Mouse (Mus musculus) layer of hippocampus, adult 2 months (tissue): ENCODE results near the gene Amot. TPM values are rescaled to one million over a fixed set of nuclear protein-coding genes. Genes with fewer than 3 reads are reported as not detected.

Experiments
- DNase-seq, 2 experiments: peaks; one replicate each; pipeline ENCODE4 v3.0.0; 2022; ENCODE audit warnings: low spot score in 2 of 2
- H3K27ac ChIP-seq: fragments of 200-600 bp; 2 replicates; pipeline ENCODE4 v1.8.1; 2022
- H3K4me3 ChIP-seq: fragments of 200-600 bp; 2 replicates; pipeline ENCODE4 v1.8.1; 2022; ENCODE audit warnings: mild to moderate bottlenecking
- CTCF ChIP-seq: fragments of 200-600 bp; conservative IDR thresholded peaks from 2 replicates; pipeline ENCODE4 v1.8.1; 2022; ENCODE audit warnings: antibody characterized with exemption, mild to moderate bottlenecking, moderate library complexity
- total RNA-seq, 2 experiments: library from RNA; stranded (reverse); gene quantifications; 2 replicates each; pipeline ENCODE4 v1.2.3; 2021

Gene Amot
- total RNA-seq, 2 experiments from 2014 or later: 26.7 to 31.9 TPM

DNA sequence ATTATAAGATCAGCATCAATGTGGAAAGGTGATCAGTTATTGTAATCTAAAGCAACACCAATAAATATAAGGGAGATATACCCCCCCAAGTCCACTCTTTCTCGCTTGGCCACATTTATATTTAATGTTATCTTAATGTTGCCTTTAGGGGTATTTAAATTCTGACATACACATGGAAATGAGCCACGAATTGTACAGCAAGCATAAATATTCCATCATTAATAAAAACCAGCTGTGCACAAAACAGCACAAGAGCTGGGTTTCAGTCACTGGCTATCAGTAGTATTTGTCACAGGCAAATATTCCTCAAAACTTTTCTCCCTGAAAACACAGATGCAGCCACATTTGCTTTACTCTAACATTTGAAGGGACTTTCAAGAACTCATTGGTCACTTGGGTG lies 5.9 kb downstream of the Amot start:
- TF ChIP-seq CTCF: no peak
- H3K27ac ChIP-seq: no peak overlapping the region

DNA sequence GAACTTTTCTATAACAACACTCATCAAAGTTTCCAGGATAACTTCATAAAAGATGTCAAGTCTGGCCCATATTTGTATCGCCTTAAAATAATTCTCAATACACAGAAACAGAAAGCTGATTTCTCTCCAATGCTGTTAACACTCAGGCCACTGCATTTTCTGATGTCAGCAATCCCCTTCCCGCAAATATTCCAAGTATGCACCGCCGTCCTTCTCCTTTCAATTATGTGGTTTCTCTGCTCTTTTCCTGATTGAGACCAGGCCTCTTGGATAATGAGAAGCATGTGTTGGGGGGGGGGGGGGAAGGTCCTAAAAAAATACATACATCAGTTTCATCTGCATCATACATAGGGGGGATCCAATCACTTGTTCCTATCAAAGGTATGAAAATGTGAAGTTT lies 6.3 kb downstream of the Amot start:
- no peak overlapping the region for H3K27ac ChIP-seq
- DNase-seq: no peak
- TF ChIP-seq CTCF: no peak
- H3K4me3 ChIP-seq: no peak overlapping the region

More for the DNA sequence above, 5.9 kb downstream of the Amot start:
- no peak overlapping the region for H3K4me3 ChIP-seq
- no peak for DNase-seq

DNA sequence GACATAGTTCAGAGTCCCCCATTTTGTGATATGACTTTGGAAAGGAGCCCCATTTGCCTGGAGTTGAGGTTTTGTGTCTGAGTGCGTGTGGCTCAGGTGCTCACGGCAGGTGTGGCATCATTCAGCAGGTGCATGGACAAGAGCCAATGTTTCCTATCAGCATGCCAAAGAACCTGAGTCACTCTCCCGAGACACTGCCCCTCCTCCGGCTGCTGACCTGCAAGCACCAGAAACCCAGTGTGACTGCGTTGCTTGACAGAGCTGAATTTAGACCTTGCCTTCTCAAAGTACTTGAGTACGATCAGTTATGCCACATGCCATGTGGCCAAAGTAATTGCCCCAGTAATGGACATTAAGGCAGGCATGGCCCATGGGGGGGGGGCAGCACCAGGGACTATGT lies 7.5 kb downstream of the Amot start:
- DNase-seq: no peak
- TF ChIP-seq CTCF: no peak
- H3K4me3 ChIP-seq: no peak overlapping the region
- H3K27ac ChIP-seq: no peak overlapping the region

DNA sequence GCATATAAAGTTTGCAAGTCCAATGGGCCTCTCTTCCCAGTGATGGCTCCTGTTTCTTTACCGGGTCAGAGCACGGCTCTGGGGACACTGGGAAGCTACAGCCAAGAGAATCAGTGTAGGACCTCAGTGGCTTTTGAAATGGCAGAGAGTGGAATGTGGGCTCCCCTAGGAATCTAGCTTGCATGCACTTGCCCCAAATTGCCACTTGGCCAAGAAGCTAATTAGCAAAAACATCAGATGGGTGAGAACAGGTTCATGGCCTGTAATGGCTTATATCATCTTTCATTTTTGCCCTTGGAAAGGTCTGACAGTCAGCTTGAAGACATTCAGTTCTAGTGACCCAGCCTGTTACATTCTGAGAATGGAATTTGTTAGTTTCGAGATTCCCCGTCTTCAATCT lies 9.6 kb downstream of the Amot start:
- H3K27ac ChIP-seq: no peak overlapping the region
- no peak for TF ChIP-seq CTCF
- no peak for DNase-seq
- no peak overlapping the region for H3K4me3 ChIP-seq

DNA sequence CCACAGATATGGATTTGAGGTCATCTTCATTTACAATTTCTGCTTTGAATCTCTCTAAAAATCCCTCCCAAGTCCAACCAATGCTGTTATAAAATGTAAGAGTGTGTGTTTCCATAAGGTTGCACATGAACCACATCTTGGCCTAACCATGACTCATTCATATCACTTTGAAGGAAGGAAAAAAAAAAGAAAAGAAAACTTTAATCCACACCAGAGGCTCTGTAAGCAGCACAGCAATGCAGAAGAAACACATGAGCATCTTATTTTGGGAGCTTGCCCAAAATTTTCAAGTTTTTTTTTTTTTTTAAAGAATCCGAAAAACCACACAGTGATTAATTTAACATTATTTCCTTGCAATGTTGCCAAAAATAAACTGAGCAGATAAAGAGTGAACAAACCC lies 14.2 kb downstream of the Amot start:
- no peak overlapping the region for H3K27ac ChIP-seq
- no peak for TF ChIP-seq CTCF
- no peak for DNase-seq
- no peak overlapping the region for H3K4me3 ChIP-seq

DNA sequence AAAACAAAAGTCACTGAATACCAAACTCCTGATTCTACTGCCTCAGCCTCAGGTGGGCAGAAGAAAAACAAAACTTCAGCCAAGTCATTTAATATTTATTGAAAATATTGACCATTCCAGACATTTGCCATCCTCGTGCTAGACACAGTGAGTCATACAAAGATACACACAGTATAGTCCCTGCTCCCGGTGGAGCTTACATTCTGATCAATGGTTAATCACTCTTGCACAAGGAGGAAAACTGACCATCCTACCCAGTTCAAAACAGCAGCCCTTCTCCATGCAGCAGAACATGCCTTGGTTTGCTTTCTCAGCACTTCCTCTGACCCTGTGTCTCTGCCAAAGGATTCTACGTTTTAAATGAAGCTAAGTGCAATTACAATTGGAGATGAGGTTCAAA lies 14.6 kb downstream of the Amot start:
- Histone ChIP-seq H3K4me3 (no peak overlapping the region), H3K27ac (no peak overlapping the region)
- DNase-seq: no peak
- TF ChIP-seq CTCF: no peak

DNA sequence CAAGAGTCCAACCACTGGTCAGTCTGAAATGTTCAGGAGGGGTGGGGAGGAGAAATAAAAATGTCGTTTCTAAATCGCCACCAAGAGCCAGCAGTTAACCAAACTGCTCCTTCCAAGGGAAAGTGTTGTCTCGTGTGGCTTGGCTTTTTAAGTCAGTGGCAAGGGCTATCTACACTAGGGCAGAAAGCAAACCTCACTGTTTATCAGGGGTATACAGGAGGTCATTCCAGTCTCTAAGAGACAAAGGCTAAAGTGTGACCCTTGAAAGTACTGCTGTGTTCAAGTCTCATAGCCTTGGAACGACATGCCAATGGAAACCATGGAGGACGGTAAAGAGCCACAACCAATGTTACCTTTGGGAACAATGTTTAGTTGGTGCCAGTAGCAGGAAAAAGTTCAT lies 15.0 kb downstream of the Amot start:
- no peak overlapping the region for H3K27ac ChIP-seq
- no peak for DNase-seq
- TF ChIP-seq CTCF: no peak
- H3K4me3 ChIP-seq: no peak overlapping the region

DNA sequence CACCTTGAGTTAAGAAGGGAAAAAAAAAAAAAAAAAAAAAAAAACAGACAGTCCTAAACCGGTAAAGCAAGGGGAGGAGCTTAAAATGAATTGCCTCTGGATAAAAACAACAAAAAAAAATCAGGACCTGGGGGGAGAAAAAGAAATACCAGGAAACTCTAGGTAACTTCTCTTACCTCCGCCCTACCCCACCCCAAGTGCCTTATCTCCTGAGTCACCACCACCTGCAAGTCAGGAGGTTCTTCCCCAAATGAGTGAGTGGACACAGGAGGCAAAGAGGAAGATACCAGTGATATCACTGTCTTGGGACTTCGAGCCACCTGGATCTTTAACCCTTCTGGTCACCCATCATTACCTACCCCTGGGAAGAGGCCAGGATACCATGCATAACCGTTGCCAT lies 19.5 kb downstream of the Amot start:
- Histone ChIP-seq H3K4me3 (no peak overlapping the region), H3K27ac (no peak overlapping the region)
- TF ChIP-seq CTCF: no peak
- no peak for DNase-seq

DNA sequence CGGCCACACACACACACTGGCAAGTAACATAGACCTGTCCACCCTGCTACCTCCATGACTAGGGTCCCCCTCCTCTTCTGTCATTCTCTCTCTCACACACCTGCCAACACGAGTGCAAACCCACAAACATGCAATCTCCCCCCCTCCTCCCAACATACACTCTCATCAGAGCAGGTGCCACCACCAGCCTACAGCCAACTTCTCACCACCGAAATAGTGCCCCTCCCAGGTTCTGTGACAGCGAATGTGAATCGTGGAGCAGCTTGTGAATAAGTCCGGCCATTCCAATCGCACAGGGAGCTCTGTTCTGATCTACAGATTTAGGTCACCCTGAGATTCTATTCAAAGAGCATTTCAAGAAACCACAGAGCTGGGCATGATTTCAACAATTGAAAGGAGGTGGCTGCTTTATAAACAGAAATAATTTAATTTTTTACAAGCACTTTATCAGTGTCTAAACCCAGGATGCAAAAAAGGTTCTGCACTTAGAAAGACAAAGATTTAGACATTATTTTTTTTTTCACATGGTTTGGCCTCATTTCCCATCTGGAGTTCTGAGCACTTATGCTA lies 21.4 kb downstream of the Amot start:
- Histone ChIP-seq H3K27ac (peak overlapping the region; percentile 65), H3K4me3 (no peak overlapping the region)
- DNase-seq: no peak
- no peak for TF ChIP-seq CTCF

DNA sequence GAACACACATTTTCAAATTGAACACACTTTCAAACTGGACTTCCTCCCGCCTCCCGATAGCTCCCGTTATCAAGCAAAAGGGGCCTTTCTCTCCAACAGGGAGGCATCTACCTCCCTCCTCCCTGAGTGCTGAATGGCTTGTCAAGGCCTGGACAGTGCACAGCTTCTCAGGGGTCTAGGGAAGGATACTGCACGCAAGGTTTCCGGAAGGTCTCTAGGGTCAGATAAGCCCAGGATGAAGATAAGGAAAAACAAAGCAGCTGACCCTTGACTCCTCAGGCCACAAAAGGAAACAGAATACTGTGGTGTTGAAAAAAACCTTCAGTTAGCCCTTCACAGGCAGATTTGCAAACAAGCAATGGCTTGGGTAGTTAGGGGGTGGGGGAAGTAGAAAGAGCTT lies 22.6 kb downstream of the Amot start:
- no peak overlapping the region for H3K27ac ChIP-seq
- TF ChIP-seq CTCF: no peak
- no peak overlapping the region for H3K4me3 ChIP-seq
- no peak for DNase-seq

DNA sequence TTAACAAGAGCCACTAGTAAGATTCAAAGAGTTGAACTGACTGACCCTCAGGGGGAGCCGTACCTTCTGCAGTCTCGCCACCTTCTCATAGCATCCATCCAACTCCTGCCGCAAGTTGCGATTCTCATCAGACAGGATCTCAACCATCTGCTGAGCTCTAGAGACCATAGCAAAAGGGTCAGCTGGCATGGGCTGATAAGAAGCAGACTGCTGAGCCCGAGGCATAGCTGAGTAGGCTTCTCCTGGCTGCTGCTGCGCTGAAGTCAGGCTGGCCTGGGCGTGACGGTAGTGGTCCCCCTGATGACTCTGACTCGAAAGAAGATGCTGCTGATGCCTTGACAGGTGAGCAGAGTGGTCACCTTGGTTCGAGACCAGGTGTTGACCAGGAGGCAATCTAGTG lies 25.0 kb downstream of the Amot start:
- no peak for DNase-seq
- Histone ChIP-seq H3K27ac (no peak overlapping the region), H3K4me3 (no peak overlapping the region)
- TF ChIP-seq CTCF: no peak

DNA sequence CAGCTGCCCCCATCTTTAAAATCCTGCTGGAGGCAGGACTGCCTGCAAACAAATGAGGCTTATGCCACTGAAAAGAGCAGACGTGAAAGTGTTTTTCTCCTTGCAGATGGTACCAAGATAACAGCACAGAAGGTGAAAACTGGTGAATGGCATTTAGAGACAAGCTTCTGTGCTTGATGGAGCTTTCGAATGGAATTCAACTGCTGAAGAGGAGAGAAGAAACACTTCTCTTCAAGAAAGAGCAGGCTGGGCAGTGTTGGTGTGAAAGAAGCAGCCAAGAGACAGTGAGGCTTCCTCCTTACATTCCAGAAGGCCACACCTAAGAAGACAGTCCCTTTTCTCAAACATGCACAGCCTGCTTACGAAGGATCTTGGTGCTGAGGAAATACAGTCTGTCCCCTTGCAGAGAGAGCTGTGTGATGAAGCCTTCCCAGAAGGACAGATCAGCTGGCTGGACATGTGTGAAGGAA lies 27.2 kb downstream of the Amot start:
- peak in 1 of 2 experiments; percentile 18 for DNase-seq
- Histone ChIP-seq H3K27ac (0 out of 2 replicates have a peak overlapping the region, but pooled peaks have one; percentile 18), H3K4me3 (no peak overlapping the region)
- TF ChIP-seq CTCF: no peak

DNA sequence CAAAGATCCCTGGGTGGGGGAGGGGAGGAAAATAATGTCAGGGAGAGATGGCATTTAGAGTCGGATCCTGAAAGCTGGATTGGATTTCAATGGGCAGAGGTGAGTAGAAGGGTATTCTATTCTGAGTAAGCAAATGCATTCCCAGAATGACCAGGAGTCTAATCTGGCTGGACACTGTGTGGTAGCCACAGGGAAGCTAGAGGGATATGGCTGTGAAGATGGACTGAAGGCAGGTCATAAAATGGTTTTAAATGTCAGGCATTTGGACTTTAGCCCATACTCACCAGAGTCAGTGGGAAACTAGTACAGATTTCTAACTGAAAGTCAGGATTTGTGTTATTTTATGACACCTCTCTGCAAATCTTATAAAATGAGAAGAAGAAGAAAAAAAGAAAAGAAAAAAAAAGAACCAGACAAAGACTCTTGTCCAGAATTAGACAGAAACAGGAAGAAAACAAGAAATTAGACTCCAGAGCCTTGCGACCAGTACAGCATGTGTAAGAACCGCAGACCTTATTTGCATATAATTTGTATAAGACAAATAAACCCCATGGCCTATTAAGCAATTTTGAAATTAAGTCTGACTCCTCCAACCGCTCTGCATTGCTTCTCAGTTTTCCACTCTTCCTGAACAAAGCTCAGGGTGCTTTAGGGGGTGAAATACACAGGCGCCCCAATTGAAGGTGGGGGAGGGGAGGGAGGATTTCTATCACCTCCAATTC lies 27.8 kb downstream of the Amot start:
- no peak overlapping the region for H3K4me3 ChIP-seq
- no peak for TF ChIP-seq CTCF
- no peak for DNase-seq
- no peak overlapping the region for H3K27ac ChIP-seq

DNA sequence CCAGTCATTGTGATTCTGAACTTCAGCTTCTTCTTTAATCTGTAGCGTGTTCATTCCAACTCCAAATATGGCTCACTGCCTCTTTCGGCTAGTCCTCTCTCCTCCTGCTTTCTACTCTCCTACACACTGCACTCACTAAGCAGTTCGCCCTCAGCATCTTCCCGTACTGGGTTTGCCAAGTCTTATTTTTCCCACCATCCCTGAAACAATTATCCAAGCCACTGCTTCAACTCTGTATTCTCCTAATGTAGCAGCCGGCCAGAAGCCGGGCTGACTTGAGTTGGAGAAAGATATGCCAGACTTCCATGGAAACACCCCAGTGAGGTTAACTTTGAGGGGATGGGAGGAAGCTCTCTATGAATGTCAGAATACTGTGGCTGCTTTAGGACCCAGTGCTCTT lies 36.7 kb downstream of the Amot start:
- no peak for TF ChIP-seq CTCF
- DNase-seq: peak in 1 of 2 experiments; percentile 16
- Histone ChIP-seq H3K27ac (no peak overlapping the region), H3K4me3 (no peak overlapping the region)
